Mouse (Mus musculus) retina, embryonic 14.5 days (tissue): ENCODE data around the gene Gal3st1.
"Not testable (repeated sequence)": the region's sequence is repeated elsewhere in the genome, so short reads cannot be mapped to it uniquely, and the experiment has no call there.

ENCODE experiments used
- DNase-seq: peaks from one replicate; pipeline ENCODE4 v3.0.0-alpha.2; 2015; ENCODE audit warnings: low spot score

The Gal3st1 gene

GRCm38 (mm10) chr11:3982275-3983209 is 894 bp upstream of the Gal3st1 start:
- DNase-seq, result no peak

GRCm38 (mm10) chr11:3983863-3984745 is 668 bp downstream of the Gal3st1 start:
- DNase-seq, result peak; percentile 18

- DNase-seq, result no peak
Observed at GRCm38 (mm10) chr11:3989748-3990147, 6.3 kb downstream of the Gal3st1 start.

GRCm38 (mm10) chr11:3993132-3993531 is 9.7 kb downstream of the Gal3st1 start:
- DNase-seq, result no peak

- DNase-seq, result no peak
Observed at GRCm38 (mm10) chr11:3993914-3994313, 10.5 kb downstream of the Gal3st1 start.

GRCm38 (mm10) chr11:3995511-3995910 is 12.1 kb downstream of the Gal3st1 start:
- DNase-seq, result no peak

- DNase-seq, result no peak
Observed at GRCm38 (mm10) chr11:3996840-3997239, 13.4 kb downstream of the Gal3st1 start.

GRCm38 (mm10) chr11:3997978-3998720 is 14.7 kb downstream of the Gal3st1 start:
- DNase-seq, result no peak

- DNase-seq, result no peak
Observed at GRCm38 (mm10) chr11:3999547-3999946, 16.1 kb downstream of the Gal3st1 start.

- DNase-seq, result peak; percentile 88
Observed at GRCm38 (mm10) chr11:4001603-4002002, 18.2 kb downstream of the Gal3st1 start.

GRCm38 (mm10) chr11:4005220-4005805 is 21.9 kb downstream of the Gal3st1 start:
- no peak for DNase-seq

- DNase-seq, result no peak
Observed at GRCm38 (mm10) chr11:4006462-4006861, 23.0 kb downstream of the Gal3st1 start.

- DNase-seq, result no peak
Observed at GRCm38 (mm10) chr11:4012616-4013015, 29.2 kb downstream of the Gal3st1 start.

- DNase-seq, result not testable (repeated sequence)
Observed at GRCm38 (mm10) chr11:4015796-4016195, 32.4 kb downstream of the Gal3st1 start.

GRCm38 (mm10) chr11:4022111-4022510 is 38.7 kb downstream of the Gal3st1 start:
- not testable (repeated sequence) for DNase-seq

GRCm38 (mm10) chr11:4023321-4023720 is 39.9 kb downstream of the Gal3st1 start:
- DNase-seq, result no peak

GRCm38 (mm10) chr11:4027066-4027465 is 43.6 kb downstream of the Gal3st1 start:
- DNase-seq, result no peak

GRCm38 (mm10) chr11:4027561-4028334 is 44.3 kb downstream of the Gal3st1 start:
- no peak for DNase-seq

- no peak for DNase-seq
Observed at GRCm38 (mm10) chr11:4029343-4029742, 45.9 kb downstream of the Gal3st1 start.

- DNase-seq, result no peak
Observed at GRCm38 (mm10) chr11:4031126-4031941, 47.9 kb downstream of the Gal3st1 start, which contains the start of gene Sec14l4. Gene Sec14l4 (plus strand): TSS chr11:4031462.
